Mouse (Mus musculus): ENCODE data around the gene Gm10644. TPM values are rescaled to one million over a fixed set of nuclear protein-coding genes. Genes with fewer than 3 reads are reported as not detected.

The Gm10644 gene
- total RNA-seq, 2 experiments from 2014 or later, result 0.24 to 0.26 TPM

- DNase-seq, result peak; percentile 83
Measured at GRCm38 (mm10) chr8:83980845-83981244, 25.8 kb upstream of the Gm10644 start.

- DNase-seq, result peak; percentile 79
Measured at GRCm38 (mm10) chr8:83980250-83980649, 25.2 kb upstream of the Gm10644 start.

- no peak for DNase-seq
Measured at GRCm38 (mm10) chr8:83978200-83978599, 23.2 kb upstream of the Gm10644 start.

GRCm38 (mm10) chr8:83977646-83978045 is 22.6 kb upstream of the Gm10644 start:
- no peak for DNase-seq

- no peak for DNase-seq
Measured at GRCm38 (mm10) chr8:83976779-83977350, 21.9 kb upstream of the Gm10644 start.

- no peak for DNase-seq
Measured at GRCm38 (mm10) chr8:83976101-83976630, 21.2 kb upstream of the Gm10644 start.

GRCm38 (mm10) chr8:83974521-83974920 is 19.5 kb upstream of the Gm10644 start:
- no peak for DNase-seq

- peak; percentile 47 for DNase-seq
Measured at GRCm38 (mm10) chr8:83973161-83974031, 18.4 kb upstream of the Gm10644 start.

- peak; percentile 100 for DNase-seq
Measured at GRCm38 (mm10) chr8:83972150-83973120, 17.4 kb upstream of the Gm10644 start, which contains the start of gene Prkaca. TSS of gene Prkaca (plus strand) at chr8:83972993.

- no peak for DNase-seq
Measured at GRCm38 (mm10) chr8:83971661-83972060, 16.7 kb upstream of the Gm10644 start.

- no peak for DNase-seq
Measured at GRCm38 (mm10) chr8:83971121-83971520, 16.1 kb upstream of the Gm10644 start.

GRCm38 (mm10) chr8:83967701-83968100 is 12.7 kb upstream of the Gm10644 start:
- no peak for DNase-seq

- DNase-seq, result peak; percentile 68
Measured at GRCm38 (mm10) chr8:83964015-83964765, 9.2 kb upstream of the Gm10644 start.

- DNase-seq, result no peak
Measured at GRCm38 (mm10) chr8:83956789-83957188, 1.8 kb upstream of the Gm10644 start.

- DNase-seq, result no peak
Measured at GRCm38 (mm10) chr8:83955958-83956218, 883 bp upstream of the Gm10644 start.

GRCm38 (mm10) chr8:83954749-83955105 is 278 bp downstream of the Gm10644 start:
- no peak for DNase-seq

- no peak for DNase-seq
Measured at GRCm38 (mm10) chr8:83945540-83945939, 9.5 kb downstream of the Gm10644 start.

GRCm38 (mm10) chr8:83942446-83942845 is 12.6 kb downstream of the Gm10644 start:
- DNase-seq, result no peak

GRCm38 (mm10) chr8:83941066-83941677 is 13.8 kb downstream of the Gm10644 start:
- DNase-seq, result no peak

- DNase-seq, result no peak
Measured at GRCm38 (mm10) chr8:83938330-83938729, 16.7 kb downstream of the Gm10644 start.

- DNase-seq, result no peak
Measured at GRCm38 (mm10) chr8:83937645-83938044, 17.4 kb downstream of the Gm10644 start.
